Mouse (Mus musculus) monocyte, adult 5-6 weeks (primary cell): ENCODE data around the gene Acaa1b. TPM values are rescaled to one million over a fixed set of nuclear protein-coding genes. Genes with fewer than 3 reads are reported as not detected.

ENCODE experiments used
- ATAC-seq: fragments of 153-309, 156-312 bp; replicated peaks from 2 replicates; pipeline ENCODE4 v1.8.0; 2017; ENCODE audit warnings: mild to moderate bottlenecking; ENCODE audit not compliant: low TSS enrichment, insufficient number of reproducible peaks, severe bottlenecking, poor library complexity, low FRiP score
- total RNA-seq: library from RNA; stranded (forward); fragments of 200-1000, 200-491, 200-594 nt; gene quantifications from 3 replicates; pipeline ENCODE4 v1.2.3, GENCODE M21; 2017

The Acaa1b gene
- total RNA-seq, 1 experiment from 2014 or later = not detected

GRCm38 (mm10) chr9:119145638-119146037 is 11.3 kb downstream of the Acaa1b start:
- no peak for ATAC-seq

- no peak for ATAC-seq
Observed at GRCm38 (mm10) chr9:119145137-119145536, 11.8 kb downstream of the Acaa1b start.

GRCm38 (mm10) chr9:119144696-119145095 is 12.2 kb downstream of the Acaa1b start:
- no peak for ATAC-seq

- ATAC-seq = no peak
Observed at GRCm38 (mm10) chr9:119143372-119143771, 13.5 kb downstream of the Acaa1b start.

GRCm38 (mm10) chr9:119142066-119142465 is 14.8 kb downstream of the Acaa1b start:
- no peak for ATAC-seq

- ATAC-seq = no peak
Observed at GRCm38 (mm10) chr9:119138836-119139235, 18.1 kb downstream of the Acaa1b start.

GRCm38 (mm10) chr9:119130692-119131091 is 26.2 kb downstream of the Acaa1b start:
- no peak for ATAC-seq

GRCm38 (mm10) chr9:119128436-119129181 is 28.3 kb downstream of the Acaa1b start:
- ATAC-seq = no peak

- no peak for ATAC-seq
Observed at GRCm38 (mm10) chr9:119122596-119123369, 34.1 kb downstream of the Acaa1b start.

- ATAC-seq = no peak
Observed at GRCm38 (mm10) chr9:119120168-119120560, 36.7 kb downstream of the Acaa1b start.

GRCm38 (mm10) chr9:119119409-119120167 is 37.3 kb downstream of the Acaa1b start:
- no peak for ATAC-seq

GRCm38 (mm10) chr9:119114911-119115310 is 42.0 kb downstream of the Acaa1b start:
- no peak for ATAC-seq

GRCm38 (mm10) chr9:119110640-119111039 is 46.3 kb downstream of the Acaa1b start:
- no peak for ATAC-seq

GRCm38 (mm10) chr9:119109685-119110353 is 47.1 kb downstream of the Acaa1b start:
- no peak for ATAC-seq

- no peak for ATAC-seq
Observed at GRCm38 (mm10) chr9:119107566-119107965, 49.3 kb downstream of the Acaa1b start.

GRCm38 (mm10) chr9:119102783-119103113 is 54.1 kb downstream of the Acaa1b start:
- ATAC-seq = no peak

- ATAC-seq = peak; percentile 82
Observed at GRCm38 (mm10) chr9:119101992-119102782, 54.7 kb downstream of the Acaa1b start, which contains the start of gene Dlec1. Dlec1 (plus strand) TSS chr9:119102478.
